Mouse (Mus musculus): ENCODE results near the gene Pou3f3.

DNA sequence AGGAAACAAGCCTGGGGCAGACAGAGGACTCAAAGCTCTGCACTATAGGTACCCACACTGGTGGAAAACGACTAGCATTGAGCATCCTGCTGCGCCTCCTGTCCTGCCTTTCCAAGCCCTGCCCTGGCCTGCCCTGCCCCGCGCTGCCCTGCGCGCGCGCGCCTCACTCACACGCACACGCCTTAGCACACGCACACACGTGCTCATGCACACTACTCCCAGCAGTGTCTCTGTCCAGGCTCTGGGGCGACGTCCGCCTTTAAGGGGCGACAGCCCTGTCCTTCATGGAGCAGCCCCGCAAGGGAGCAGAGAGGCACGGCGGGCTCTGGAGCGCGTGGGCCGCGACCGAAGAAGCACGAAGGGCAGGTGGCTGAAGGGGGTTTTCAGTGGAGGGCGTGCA is 11.2 kb upstream of the Pou3f3 start:
- no peak for TF ChIP-seq TAL1 (IDR thresholded peaks at IDR 0.05; ENCODE audit: low read length)
- no peak for TF ChIP-seq GATA1 (IDR thresholded peaks at IDR 0.05; ENCODE audit: low read length)
